Mouse (Mus musculus) cerebellum, adult 2 months (tissue): ENCODE data around the gene Cdc42bpa.

Experiments
- CTCF ChIP-seq: fragments of 200-500 bp; IDR thresholded peaks from 2 replicates; pipeline ENCODE4 v1.5.1; 2011; ENCODE audit warnings: low read depth, mild to moderate bottlenecking, control low read depth, low read length, moderate library complexity, borderline replicate concordance; ENCODE audit not compliant: insufficient read depth
- POLR2A ChIP-seq: fragments of 200-500 bp; IDR thresholded peaks from 2 replicates; pipeline ENCODE4 v1.6.1; 2011; ENCODE audit warnings: low read length, control low read depth, borderline replicate concordance; ENCODE audit not compliant: insufficient read depth

DNA sequence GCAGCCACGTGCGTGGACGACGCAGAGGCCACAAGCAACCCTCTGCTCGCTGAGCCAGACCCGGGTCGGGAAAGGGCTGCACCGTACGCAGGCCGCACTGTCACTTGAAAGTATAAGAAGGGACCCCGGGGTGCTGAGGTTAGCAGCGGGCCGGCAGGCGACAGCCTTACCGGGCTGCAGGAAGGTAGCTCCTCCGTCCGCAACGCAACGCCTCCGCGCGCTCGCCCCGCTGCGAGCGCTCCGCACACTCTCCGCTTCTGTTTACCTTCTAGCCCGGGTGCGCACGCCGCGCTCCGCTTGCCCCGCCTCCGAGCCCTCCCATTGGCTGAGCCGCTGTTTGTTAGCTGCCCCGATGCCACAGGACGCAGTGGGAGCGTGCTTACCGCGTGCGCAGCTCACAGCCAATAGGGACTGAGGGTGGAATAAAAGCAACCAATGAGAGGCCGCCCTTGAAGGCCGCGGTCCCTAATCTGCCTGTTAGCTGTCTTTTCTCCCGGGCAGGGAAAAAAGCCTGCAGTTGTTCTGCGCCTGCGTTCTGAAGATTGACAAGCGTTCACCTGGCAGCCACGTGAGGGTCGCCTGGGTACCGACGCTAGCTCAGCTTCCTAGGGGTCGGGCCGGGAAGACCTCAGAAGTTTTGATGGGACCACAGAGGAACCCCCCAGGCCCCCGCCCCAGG is 235.6 kb downstream of the Cdc42bpa start:
- no peak for TF ChIP-seq CTCF
- TF ChIP-seq POLR2A, result peak; percentile 90
